Mouse (Mus musculus): ENCODE data around the gene Unc93b1. TPM values are rescaled to one million over a fixed set of nuclear protein-coding genes. Genes with fewer than 3 reads are reported as not detected.
A peak's percentile ranks its signal among the peaks of the same experiment; 100 is the strongest.

Unc93b1 gene
- polyA plus RNA-seq, 1 experiment from 2014 or later: 12.1 TPM

DNA sequence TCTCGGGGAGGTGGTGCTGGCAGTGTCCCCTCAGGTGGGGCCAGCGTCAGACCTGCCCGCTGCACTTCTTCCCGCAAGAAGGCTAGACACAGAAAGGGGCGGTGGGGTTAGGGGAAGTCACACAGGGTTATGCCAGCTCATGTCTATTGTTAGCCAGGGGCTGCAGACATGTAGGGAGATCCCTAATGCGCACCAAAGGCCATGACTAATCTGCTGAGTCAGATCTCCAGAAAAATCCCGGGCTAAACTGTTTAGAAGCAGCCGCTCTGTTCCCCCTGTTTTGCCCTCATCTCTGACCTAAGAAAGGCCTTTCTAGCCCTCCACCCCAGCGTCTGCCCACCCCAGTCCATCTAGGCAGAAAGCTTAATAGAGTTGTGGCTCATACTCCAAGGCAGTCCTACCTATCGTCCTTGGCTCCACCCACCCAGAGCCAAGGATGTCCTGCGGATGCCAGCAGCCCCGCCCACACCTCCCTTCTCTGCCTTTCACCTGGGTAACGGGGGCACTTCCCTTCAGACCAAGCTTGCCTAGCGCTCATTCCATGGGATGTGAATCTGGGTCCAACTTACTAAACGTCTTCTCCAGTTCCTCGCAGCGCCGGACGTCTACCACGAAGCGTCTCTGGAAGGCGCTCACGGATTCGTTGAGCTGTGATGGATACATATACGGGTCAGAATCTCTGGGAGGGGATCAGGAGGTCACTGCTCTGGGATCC is 31.2 kb upstream of the Unc93b1 start:
- no peak overlapping the region for H3K9ac ChIP-seq (replicated peaks)
- peaks cover 53% of the 10 kb centered on the region for H3K36me3 ChIP-seq
- no peak overlapping the region for H3K27ac ChIP-seq
- 71% methylated on average over 25 of the region's 25 CpGs for WGBS
- H3K9me3 ChIP-seq: no peaks in the 10 kb centered on the region
- no peak overlapping the region for H3K4me3 ChIP-seq (replicated peaks)
- no peaks in the 10 kb centered on the region for H3K27me3 ChIP-seq
- H3K4me1 ChIP-seq (replicated peaks): peaks cover 34% of the 10 kb centered on the region
- peak overlapping the region; percentile 84; the same call in 1 of the 2 replicates for H3K4me2 ChIP-seq
- ATAC-seq (ENCODE audit: insufficient number of reproducible peaks, insufficient read depth, low FRiP score, low TSS enrichment, low read depth): no peak

DNA sequence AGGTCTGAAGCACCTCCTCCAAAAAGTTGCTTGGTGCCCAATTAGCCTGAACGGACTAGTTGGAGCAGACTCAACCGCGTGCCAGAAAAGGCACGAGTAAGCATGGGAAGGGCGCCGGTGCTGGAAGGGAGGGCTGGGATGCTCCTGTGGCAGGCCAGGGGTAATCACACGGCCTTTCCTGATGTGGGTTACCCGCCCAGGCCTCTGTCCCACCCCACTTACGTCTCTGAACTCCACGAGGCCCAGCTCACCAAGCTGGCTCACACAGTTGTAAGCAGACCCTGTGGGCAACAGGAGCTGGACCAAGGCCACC is 30.7 kb upstream of the Unc93b1 start:
- Histone ChIP-seq H3K4me3 (replicated peaks) (0 out of 2 replicates have a peak overlapping the region, but pooled peaks have one; percentile 3), H3K4me2 (peak overlapping the region; percentile 84), H3K9ac (replicated peaks) (no peak overlapping the region), H3K4me1 (replicated peaks) (peaks cover 34% of the 10 kb centered on the region), H3K9me3 (no peaks in the 10 kb centered on the region), H3K27me3 (no peaks in the 10 kb centered on the region), H3K36me3 (peaks cover 53% of the 10 kb centered on the region), H3K27ac (no peak overlapping the region)
- ATAC-seq (ENCODE audit: insufficient number of reproducible peaks, insufficient read depth, low FRiP score, low TSS enrichment, low read depth): no peak
- WGBS: 64% methylated on average over 10 of the region's 10 CpGs

DNA sequence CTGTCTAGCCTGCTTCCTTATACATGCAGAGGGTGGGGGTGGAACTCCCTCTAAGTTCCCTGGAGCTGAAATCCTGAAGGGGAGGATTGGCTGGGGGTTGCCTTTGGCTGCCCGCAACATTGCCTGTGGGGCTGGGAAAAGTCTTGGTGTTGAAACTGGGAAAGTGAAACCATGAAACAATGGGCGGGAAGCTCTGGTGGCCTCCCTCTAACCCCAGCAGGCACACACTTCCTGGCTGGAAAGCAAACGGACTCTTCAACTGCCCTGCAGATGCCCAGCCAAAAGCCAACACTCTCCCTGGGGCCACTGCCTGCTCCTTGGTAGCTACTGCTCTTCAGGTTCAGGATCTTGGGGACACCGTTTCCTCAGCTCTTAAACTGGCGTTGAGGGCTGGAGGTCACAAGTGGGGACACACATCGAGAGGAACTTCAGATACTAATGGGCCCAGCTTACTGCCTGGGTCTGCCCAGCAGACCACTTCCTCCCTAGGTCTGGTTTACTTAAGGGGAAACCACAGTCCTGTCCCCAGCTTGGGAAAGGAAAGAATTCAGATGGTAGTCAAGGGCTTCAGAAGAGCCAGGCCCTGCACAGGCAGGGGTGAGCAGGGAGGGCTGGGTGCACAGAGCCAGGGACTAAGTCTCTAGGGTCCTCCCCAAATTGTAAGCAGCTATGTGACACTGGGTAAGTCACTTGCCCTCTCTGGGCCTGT is 29.6 kb upstream of the Unc93b1 start:
- Histone ChIP-seq H3K4me3 (replicated peaks) (peak overlapping the region; percentile 65), H3K9ac (replicated peaks) (peak overlapping the region; percentile 50; the same call in 1 of the 2 replicates), H3K4me1 (replicated peaks) (peaks cover 34% of the 10 kb centered on the region), H3K4me2 (peak overlapping the region; percentile 84), H3K36me3 (peaks cover 55% of the 10 kb centered on the region), H3K9me3 (no peaks in the 10 kb centered on the region), H3K27me3 (no peaks in the 10 kb centered on the region), H3K27ac (peak overlapping the region; percentile 82)
- WGBS: 19% methylated on average over 6 of the region's 6 CpGs
- no peak for ATAC-seq (ENCODE audit: insufficient number of reproducible peaks, insufficient read depth, low FRiP score, low TSS enrichment, low read depth)

DNA sequence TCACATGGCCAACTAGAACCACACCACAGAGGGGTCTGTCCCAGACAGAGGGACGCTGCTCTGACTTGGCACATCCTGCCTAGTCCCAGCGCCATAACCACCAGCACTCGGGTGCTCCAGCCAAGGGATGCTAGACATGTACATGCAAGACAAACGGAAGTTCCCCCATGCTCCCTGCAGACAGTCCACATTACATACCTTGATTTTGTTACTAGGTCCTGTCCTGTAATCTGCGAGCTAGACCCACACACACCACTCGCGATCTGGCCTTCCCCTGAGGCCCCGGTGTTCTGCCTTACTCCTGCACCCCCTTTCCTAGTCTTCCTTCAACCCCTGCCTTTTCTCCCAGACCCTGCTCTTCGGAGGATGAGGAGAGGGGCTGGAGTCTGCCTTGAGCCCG is 28.7 kb upstream of the Unc93b1 start:
- peak overlapping the region; percentile 65 for H3K4me3 ChIP-seq (replicated peaks)
- peak overlapping the region; percentile 82; the same call in 1 of the 2 replicates for H3K27ac ChIP-seq
- ATAC-seq (ENCODE audit: insufficient number of reproducible peaks, insufficient read depth, low FRiP score, low TSS enrichment, low read depth): no peak
- peak overlapping the region; percentile 84 for H3K4me2 ChIP-seq
- H3K9me3 ChIP-seq: no peaks in the 10 kb centered on the region
- peaks cover 60% of the 10 kb centered on the region for H3K36me3 ChIP-seq
- H3K4me1 ChIP-seq (replicated peaks): peaks cover 34% of the 10 kb centered on the region
- no peaks in the 10 kb centered on the region for H3K27me3 ChIP-seq
- H3K9ac ChIP-seq (replicated peaks): peak overlapping the region; percentile 75
- WGBS: 30% methylated on average over 10 of the region's 10 CpGs

DNA sequence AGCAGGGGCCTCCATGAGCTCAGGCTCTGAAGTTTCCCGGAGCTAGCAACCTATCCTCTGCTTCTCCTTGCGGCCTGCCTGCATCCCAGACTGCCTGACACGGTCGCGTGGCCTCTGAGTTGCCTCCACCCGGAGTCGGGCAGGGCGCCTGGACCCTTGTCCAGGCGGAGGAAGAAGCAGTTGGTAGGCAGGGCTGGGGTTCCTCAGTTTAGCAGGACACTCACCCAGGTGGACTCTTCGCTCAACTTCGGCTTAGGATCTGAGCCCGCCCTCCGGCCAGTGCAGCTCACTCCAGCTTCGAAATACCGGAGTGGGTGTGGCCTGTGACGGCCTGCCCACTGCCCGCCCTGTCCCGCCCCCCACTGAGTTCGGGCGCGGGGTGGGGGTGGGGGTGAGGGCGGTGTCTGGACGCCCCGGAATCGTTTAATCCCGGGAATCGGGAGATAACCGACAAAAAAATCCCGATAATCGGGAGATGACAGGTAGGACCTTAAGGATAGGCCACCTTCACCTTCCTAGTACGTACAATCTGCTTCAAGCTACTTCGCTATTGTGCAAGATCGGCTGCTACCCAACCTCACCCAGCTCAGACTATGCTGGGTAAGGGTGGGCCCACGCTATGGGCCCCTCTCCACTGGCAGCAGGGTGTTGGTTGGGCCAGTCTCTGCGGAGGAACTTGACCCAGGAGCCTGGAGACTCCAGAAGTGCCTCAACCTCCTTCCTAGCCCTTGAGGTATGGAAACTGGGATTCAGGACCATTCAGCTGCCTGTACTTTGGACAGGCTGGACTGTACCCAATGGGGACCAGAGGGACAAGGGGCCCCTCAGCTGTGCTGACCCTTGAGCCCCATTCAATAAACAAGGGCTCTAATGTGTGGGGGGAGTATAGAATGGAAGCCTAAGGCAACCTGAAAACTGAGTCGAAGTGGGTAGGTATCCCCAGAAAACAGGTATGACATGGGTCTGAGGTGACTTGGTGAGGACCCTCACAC is 27.9 kb upstream of the Unc93b1 start, which contains the start of gene Tcirg1:
Gene Tcirg1, minus strand, starts transcription at position 339 of the 992 bp plus-strand sequence.
- peak within 1 kb of the TSS; percentile 65 for H3K4me3 ChIP-seq (replicated peaks)
- H3K27ac ChIP-seq: peak within 1 kb of the TSS; percentile 82
- H3K4me2 ChIP-seq: peak within 1 kb of the TSS; percentile 84
- H3K9ac ChIP-seq (replicated peaks): peak within 1 kb of the TSS; percentile 75
- no peaks in the 10 kb centered on the region for H3K27me3 ChIP-seq
- peaks cover 54% of the 10 kb centered on the region for H3K36me3 ChIP-seq
- peaks cover 40% of the 10 kb centered on the region for H3K4me1 ChIP-seq (replicated peaks)
- peak; percentile 64 for ATAC-seq (ENCODE audit: insufficient number of reproducible peaks, insufficient read depth, low FRiP score, low TSS enrichment, low read depth)
- WGBS: 5% methylated on average over 36 of the region's 36 CpGs
- H3K9me3 ChIP-seq: no peaks in the 10 kb centered on the region

DNA sequence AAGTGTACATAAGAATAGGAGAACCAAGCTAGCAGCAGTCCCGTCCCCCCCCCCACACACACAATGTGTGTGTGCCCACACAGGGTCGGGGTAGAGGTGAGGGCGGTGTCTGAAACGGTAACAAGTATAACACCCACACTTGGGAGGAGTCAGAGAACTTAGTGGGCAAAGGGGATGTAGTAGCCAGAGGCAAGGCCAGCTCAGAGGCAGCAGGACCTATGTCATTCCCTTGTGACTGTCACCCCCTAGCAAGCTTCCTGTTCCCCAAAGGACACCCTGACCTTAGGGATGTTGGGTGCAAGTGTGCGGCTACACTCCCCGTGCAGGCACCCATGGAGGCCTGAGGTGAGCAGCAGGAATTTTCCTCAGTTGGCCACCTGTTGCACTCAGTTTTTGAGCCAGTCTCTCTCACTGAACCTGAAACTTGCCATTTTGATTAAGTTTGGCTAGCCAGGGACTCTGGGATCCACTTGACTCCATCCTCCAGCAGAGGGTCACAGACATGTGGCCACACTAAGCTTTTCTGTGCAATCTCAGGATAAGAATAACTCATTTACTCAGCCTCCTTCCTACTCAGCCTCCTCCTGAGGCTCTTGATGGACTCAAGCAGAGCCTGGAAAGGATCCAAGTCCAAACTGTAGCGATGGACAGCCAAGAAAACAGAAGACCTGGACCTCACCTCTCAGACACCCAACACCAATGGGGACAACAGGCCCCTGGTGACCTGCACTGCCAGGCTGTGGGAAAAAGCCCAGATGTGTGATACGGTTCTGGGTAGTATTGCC is 26.9 kb upstream of the Unc93b1 start:
- Histone ChIP-seq H3K27me3 (no peaks in the 10 kb centered on the region), H3K4me2 (peak overlapping the region; percentile 84; the same call in 1 of the 2 replicates), H3K9me3 (no peaks in the 10 kb centered on the region), H3K9ac (replicated peaks) (no peak overlapping the region), H3K4me3 (replicated peaks) (peak overlapping the region; percentile 65; the same call in 1 of the 2 replicates), H3K4me1 (replicated peaks) (peaks cover 41% of the 10 kb centered on the region), H3K36me3 (peaks cover 44% of the 10 kb centered on the region), H3K27ac (no peak overlapping the region)
- 77% methylated on average over 8 of the region's 8 CpGs for WGBS
- ATAC-seq (ENCODE audit: insufficient number of reproducible peaks, insufficient read depth, low FRiP score, low TSS enrichment, low read depth): no peak

DNA sequence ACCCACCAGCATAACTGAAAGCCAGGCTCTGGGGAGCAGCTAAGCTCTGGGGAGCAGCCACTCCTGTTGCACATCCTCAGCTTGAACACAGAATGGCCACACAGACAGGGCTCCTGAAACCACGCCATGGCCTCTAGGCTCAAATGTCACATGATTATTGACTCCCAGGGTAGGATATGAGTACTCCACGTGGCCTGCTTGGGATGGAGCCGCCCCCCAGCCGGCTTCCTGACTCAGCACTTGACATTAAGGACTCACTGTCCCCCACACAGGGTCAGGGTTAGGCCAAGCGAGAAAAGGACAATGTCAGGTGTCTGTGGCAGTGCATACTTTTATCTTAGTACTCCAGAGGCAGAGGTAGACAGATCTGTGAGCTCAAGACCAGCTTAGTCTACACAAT is 24.8 kb upstream of the Unc93b1 start:
- no peak overlapping the region for H3K4me2 ChIP-seq
- H3K4me1 ChIP-seq (replicated peaks): peaks cover 40% of the 10 kb centered on the region
- H3K27ac ChIP-seq: no peak overlapping the region
- peaks cover 37% of the 10 kb centered on the region for H3K36me3 ChIP-seq
- no peak for ATAC-seq (ENCODE audit: insufficient number of reproducible peaks, insufficient read depth, low FRiP score, low TSS enrichment, low read depth)
- WGBS: 87% methylated on average over 5 of the region's 5 CpGs
- H3K9me3 ChIP-seq: no peaks in the 10 kb centered on the region
- no peak overlapping the region for H3K9ac ChIP-seq (replicated peaks)
- H3K27me3 ChIP-seq: no peaks in the 10 kb centered on the region
- no peak overlapping the region for H3K4me3 ChIP-seq (replicated peaks)

DNA sequence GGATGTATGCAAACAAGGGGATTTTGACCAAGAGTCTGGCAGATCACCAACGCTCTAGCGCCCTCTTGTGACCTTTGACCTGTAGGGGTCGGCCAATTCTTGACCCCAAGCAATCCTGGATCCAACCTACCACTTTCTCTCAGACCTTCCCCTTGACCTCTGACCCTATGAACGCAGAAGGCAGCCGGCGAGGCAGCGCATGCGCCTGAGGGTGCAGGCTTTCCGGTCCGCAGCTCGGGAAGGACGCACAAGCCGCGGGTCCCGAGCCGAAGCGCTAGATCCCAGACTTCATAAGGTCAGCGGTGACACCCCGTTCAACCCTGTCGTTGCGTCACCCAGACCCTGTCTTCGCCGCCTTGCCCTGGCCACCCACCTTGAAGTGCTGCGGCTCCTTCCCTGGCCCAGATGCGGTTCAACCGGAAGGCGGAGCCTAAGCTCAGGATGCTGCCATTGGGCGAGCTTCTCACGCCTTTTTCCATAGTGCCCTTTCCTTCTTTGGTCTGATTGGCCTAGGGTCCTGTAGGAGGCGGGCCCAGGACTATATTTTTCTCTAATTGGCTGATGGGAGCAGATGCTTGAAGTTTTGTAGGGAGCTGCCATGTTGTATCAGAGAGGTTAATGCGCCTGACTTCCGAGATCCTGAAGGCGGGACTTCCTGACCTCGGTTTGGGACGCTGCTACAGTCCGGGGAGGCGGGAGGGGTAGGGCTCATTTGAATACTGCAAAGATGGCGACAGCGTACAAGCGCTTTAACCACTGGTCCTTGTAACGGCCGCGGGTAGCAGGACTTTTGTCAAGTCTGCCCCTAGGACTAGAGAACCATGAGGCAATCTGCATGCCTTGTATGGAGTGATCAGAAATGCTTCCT is 22.4 kb upstream of the Unc93b1 start, which contains the start of gene Ndufs8:
Gene Ndufs8, minus strand, starts transcription at position 438 of the 868 bp plus-strand sequence.
- Histone ChIP-seq H3K27me3 (no peaks in the 10 kb centered on the region), H3K4me1 (replicated peaks) (peaks cover 21% of the 10 kb centered on the region), H3K4me2 (peak within 1 kb of the TSS; percentile 69), H3K27ac (peak within 1 kb of the TSS; percentile 77), H3K36me3 (peaks cover 37% of the 10 kb centered on the region), H3K4me3 (replicated peaks) (peak within 1 kb of the TSS; percentile 62), H3K9me3 (no peaks in the 10 kb centered on the region), H3K9ac (replicated peaks) (peak within 1 kb of the TSS; percentile 67)
- ATAC-seq (ENCODE audit: insufficient number of reproducible peaks, insufficient read depth, low FRiP score, low TSS enrichment, low read depth): peak; percentile 97
- WGBS: under 1% methylated on average over 43 of the region's 43 CpGs

DNA sequence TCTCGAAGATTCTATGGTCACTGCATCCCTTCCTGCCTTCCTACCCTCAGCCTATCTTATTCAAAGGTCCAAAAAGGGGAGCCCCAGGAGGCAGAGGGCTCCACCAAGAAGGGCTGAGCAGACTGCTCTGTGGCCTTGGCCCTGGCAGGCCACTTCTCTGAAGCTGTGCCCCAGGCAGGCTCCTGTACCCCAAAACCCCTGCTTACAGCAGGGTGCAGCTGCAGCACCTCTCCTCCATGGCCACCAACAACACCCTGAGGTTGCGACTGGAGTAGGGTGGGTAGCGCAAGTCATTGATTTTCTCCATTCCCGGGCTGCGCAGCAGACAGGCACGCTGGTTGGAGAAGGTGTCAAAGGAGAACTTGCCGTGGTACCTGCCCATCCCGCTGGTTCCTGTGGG is 21.3 kb upstream of the Unc93b1 start:
- ATAC-seq (ENCODE audit: insufficient number of reproducible peaks, insufficient read depth, low FRiP score, low TSS enrichment, low read depth): no peak
- H3K27ac ChIP-seq: no peak overlapping the region

More for the DNA sequence above, 21.3 kb upstream of the Unc93b1 start:
- Histone ChIP-seq H3K4me1 (replicated peaks) (peaks cover 16% of the 10 kb centered on the region), H3K36me3 (peaks cover 28% of the 10 kb centered on the region), H3K4me3 (replicated peaks) (peak overlapping the region; percentile 62), H3K9ac (replicated peaks) (peak overlapping the region; percentile 59; the same call in 1 of the 2 replicates), H3K4me2 (peak overlapping the region; percentile 60), H3K9me3 (no peaks in the 10 kb centered on the region), H3K27me3 (no peaks in the 10 kb centered on the region)
- WGBS: 86% methylated on average over 8 of the region's 8 CpGs

Data from limb, embryonic 12.5 days (tissue).